Mouse (Mus musculus): ENCODE measurements around the gene Cd109. TPM values are rescaled to one million over a fixed set of nuclear protein-coding genes. Genes with fewer than 3 reads are reported as not detected.

The Cd109 gene
- polyA plus RNA-seq, 1 experiment from 2014 or later: 0.16 TPM

- Histone ChIP-seq H3K27me3 (no peaks in the 10 kb centered on the region), H3K4me2 (no peak overlapping the region), H3K4me1 (replicated peaks) (peaks cover 7% of the 10 kb centered on the region), H3K36me3 (no peaks in the 10 kb centered on the region), H3K9me3 (replicated peaks) (no peaks in the 10 kb centered on the region), H3K27ac (no peak overlapping the region), H3K4me3 (replicated peaks) (no peak overlapping the region), H3K9ac (no peak overlapping the region)
- ATAC-seq (ENCODE audit: low read depth): no peak
- 77% methylated on average over 18 of the region's 18 CpGs for WGBS (ENCODE audit: insufficient replicate concordance)
- no peak for DNase-seq
Observed at GRCm38 (mm10) chr9:78595769-78596555, 19.4 kb upstream of the Cd109 start.

- ATAC-seq (ENCODE audit: low read depth) (no peak), DNase-seq (no peak)
- no peak overlapping the region for H3K4me2 ChIP-seq
- no peaks in the 10 kb centered on the region for H3K27me3 ChIP-seq
- H3K9ac ChIP-seq: no peak overlapping the region
- H3K4me1 ChIP-seq (replicated peaks): peaks cover 7% of the 10 kb centered on the region
- H3K27ac ChIP-seq: no peak overlapping the region
- 5% methylated on average over 5 of the region's 5 CpGs for WGBS (ENCODE audit: insufficient replicate concordance)
- no peaks in the 10 kb centered on the region for H3K36me3 ChIP-seq
- H3K4me3 ChIP-seq (replicated peaks): no peak overlapping the region
- no peaks in the 10 kb centered on the region for H3K9me3 ChIP-seq (replicated peaks)
Observed at GRCm38 (mm10) chr9:78596834-78597233, 18.5 kb upstream of the Cd109 start.

DNA sequence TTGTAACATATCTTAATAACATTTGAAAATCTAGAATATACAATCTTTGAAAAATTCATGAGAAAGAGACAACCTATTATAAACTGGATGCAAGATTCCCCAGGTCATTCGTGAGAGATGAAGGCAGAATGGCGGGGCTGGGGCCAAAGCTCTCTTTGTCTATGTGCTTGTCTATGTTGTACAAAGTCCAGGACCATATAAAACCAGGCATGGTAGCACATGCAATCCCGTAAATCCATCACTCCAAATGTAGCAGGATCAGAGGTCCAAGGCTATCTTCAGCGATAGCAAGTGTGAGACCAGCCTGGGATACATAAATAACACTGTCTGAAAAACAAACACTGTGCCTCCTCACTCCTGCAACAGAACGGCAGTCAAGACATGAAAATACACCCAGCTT is 15.4 kb upstream of the Cd109 start:
- Histone ChIP-seq H3K27me3 (no peaks in the 10 kb centered on the region), H3K36me3 (no peaks in the 10 kb centered on the region), H3K4me1 (replicated peaks) (peaks cover 7% of the 10 kb centered on the region), H3K9ac (no peak overlapping the region), H3K9me3 (replicated peaks) (no peaks in the 10 kb centered on the region), H3K27ac (no peak overlapping the region), H3K4me2 (no peak overlapping the region), H3K4me3 (replicated peaks) (no peak overlapping the region)
- no peak for DNase-seq
- 60% methylated on average over 5 of the region's 5 CpGs for WGBS (ENCODE audit: insufficient replicate concordance)
- ATAC-seq (ENCODE audit: low read depth): no peak

DNA sequence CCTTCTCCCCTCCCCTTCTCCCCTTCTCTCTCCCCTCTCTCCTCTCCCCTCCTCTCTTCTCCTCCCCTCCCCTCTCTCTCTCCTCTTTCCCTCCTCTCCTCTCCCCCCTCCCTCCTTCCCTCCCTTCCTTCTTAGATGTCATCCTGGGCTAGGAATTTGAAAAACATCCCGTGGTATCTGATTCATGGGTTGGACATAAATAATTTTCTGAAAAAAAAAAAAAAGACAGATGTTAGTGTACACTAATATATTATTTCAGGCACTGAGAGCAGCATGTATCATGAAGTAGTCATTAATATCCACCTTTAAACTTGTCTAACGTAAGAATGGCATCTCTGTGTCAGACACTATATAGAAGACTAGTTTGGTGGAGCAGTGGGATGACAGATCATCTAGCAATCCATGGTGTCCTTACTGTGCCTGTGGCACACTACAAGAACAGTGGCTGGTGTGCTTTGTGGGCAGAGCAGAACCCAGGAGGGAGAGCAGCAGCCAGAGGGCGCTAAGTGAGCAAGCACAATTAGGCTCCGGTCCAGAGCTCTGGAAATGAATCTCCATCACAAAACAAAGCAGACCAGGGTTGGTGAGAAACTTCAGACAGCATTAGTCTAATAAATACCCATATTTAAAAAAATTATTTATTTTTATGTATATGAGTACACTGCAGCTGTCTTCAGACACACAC is 14.2 kb upstream of the Cd109 start:
- WGBS (ENCODE audit: insufficient replicate concordance): 50% methylated on average over 4 of the region's 4 CpGs
- no peak overlapping the region for H3K9ac ChIP-seq
- H3K4me2 ChIP-seq: no peak overlapping the region
- DNase-seq (peak; percentile 27), ATAC-seq (ENCODE audit: low read depth) (no peak)
- H3K27me3 ChIP-seq: no peaks in the 10 kb centered on the region
- H3K4me3 ChIP-seq (replicated peaks): no peak overlapping the region
- no peak overlapping the region for H3K27ac ChIP-seq
- no peaks in the 10 kb centered on the region for H3K9me3 ChIP-seq (replicated peaks)
- H3K4me1 ChIP-seq (replicated peaks): no peaks in the 10 kb centered on the region
- H3K36me3 ChIP-seq: no peaks in the 10 kb centered on the region

- DNase-seq: no peak
- Histone ChIP-seq H3K4me2 (no peak overlapping the region), H3K27ac (no peak overlapping the region), H3K27me3 (peaks cover 46% of the 10 kb centered on the region), H3K36me3 (no peaks in the 10 kb centered on the region), H3K4me1 (replicated peaks) (0 out of 2 replicates have a peak, but pooled peaks cover 3% of the 10 kb centered on the region), H3K4me3 (replicated peaks) (no peak overlapping the region), H3K9ac (no peak overlapping the region), H3K9me3 (replicated peaks) (no peaks in the 10 kb centered on the region)
- ATAC-seq (ENCODE audit: low read depth): no peak
- 44% methylated on average over 6 of the region's 6 CpGs for WGBS (ENCODE audit: insufficient replicate concordance)
Observed at GRCm38 (mm10) chr9:78614201-78614600, 1.1 kb upstream of the Cd109 start.

GRCm38 (mm10) chr9:78619285-78619684 is 3.9 kb downstream of the Cd109 start:
- Histone ChIP-seq H3K36me3 (no peaks in the 10 kb centered on the region), H3K27me3 (peaks cover 37% of the 10 kb centered on the region), H3K9ac (no peak overlapping the region), H3K27ac (no peak overlapping the region), H3K4me3 (replicated peaks) (no peak overlapping the region), H3K4me2 (no peak overlapping the region), H3K9me3 (replicated peaks) (no peaks in the 10 kb centered on the region), H3K4me1 (replicated peaks) (0 out of 2 replicates have a peak, but pooled peaks cover 3% of the 10 kb centered on the region)
- DNase-seq (no peak), ATAC-seq (ENCODE audit: low read depth) (no peak)
- 45% methylated on average over 9 of the region's 9 CpGs for WGBS (ENCODE audit: insufficient replicate concordance)

DNA sequence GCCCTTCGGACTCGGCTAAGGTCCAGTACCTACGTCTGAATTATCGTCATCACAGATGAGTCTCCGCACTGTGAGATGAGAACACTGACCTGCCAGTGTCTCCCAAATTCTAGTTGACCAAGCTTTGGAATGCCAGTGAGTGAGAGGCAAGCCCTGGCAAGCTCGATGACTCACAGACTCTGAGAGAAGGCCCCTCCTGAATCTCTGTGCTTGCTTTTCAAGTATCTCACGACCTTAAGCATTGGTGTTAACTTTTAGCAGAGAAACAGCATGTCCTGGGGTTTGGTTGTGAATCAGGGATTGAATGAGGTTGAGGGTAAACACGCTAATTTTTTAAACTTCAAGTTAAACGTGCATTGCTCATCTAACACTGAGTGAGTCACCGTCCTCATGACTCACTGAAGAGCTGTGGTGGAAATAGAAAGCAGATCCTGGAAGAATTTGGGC is 8.0 kb downstream of the Cd109 start:
- no peak for ATAC-seq (ENCODE audit: low read depth)
- Histone ChIP-seq H3K27me3 (0 out of 2 replicates have a peak, but pooled peaks cover 6% of the 10 kb centered on the region), H3K4me1 (replicated peaks) (no peaks in the 10 kb centered on the region), H3K27ac (no peak overlapping the region), H3K4me3 (replicated peaks) (no peak overlapping the region), H3K9ac (no peak overlapping the region), H3K9me3 (replicated peaks) (no peaks in the 10 kb centered on the region), H3K36me3 (no peaks in the 10 kb centered on the region), H3K4me2 (no peak overlapping the region)
- DNase-seq: no peak
- 57% methylated on average over 10 of the region's 10 CpGs for WGBS (ENCODE audit: insufficient replicate concordance)

DNA sequence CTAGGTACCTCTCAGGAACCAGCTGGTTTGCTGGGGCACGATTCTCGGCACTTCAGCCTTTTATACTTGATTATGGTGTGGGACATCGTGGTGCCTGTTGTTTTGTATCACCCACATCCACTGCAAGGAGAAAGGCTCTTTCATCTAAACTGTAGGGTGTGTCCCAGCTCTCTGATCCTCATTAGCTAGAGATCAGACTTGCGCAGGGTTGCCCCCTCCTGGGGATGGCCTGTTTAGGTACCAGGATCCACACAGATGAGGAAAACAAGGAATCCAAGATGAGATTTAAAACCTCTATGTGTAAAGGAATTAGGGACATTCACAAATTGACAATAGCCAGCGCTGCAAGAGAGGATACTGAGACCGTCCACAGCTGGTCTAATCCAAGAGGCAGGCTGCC is 14.6 kb downstream of the Cd109 start:
- Histone ChIP-seq H3K4me2 (no peak overlapping the region), H3K9me3 (replicated peaks) (no peaks in the 10 kb centered on the region), H3K36me3 (no peaks in the 10 kb centered on the region), H3K9ac (no peak overlapping the region), H3K27ac (no peak overlapping the region), H3K27me3 (no peaks in the 10 kb centered on the region), H3K4me3 (replicated peaks) (no peak overlapping the region), H3K4me1 (replicated peaks) (no peaks in the 10 kb centered on the region)
- ATAC-seq (ENCODE audit: low read depth): no peak
- DNase-seq: no peak
- 56% methylated on average over 6 of the region's 6 CpGs for WGBS (ENCODE audit: insufficient replicate concordance)

GRCm38 (mm10) chr9:78631755-78632434 is 16.5 kb downstream of the Cd109 start:
- Histone ChIP-seq H3K9ac (no peak overlapping the region), H3K4me1 (replicated peaks) (no peaks in the 10 kb centered on the region), H3K27me3 (no peaks in the 10 kb centered on the region), H3K4me3 (replicated peaks) (no peak overlapping the region), H3K4me2 (no peak overlapping the region), H3K9me3 (replicated peaks) (no peaks in the 10 kb centered on the region), H3K27ac (no peak overlapping the region), H3K36me3 (no peaks in the 10 kb centered on the region)
- 49% methylated on average over 6 of the region's 6 CpGs for WGBS (ENCODE audit: insufficient replicate concordance)
- DNase-seq (no peak), ATAC-seq (ENCODE audit: low read depth) (no peak)

GRCm38 (mm10) chr9:78633976-78634375 is 18.6 kb downstream of the Cd109 start:
- Histone ChIP-seq H3K9ac (no peak overlapping the region), H3K27me3 (no peaks in the 10 kb centered on the region), H3K27ac (no peak overlapping the region), H3K9me3 (replicated peaks) (no peaks in the 10 kb centered on the region), H3K4me3 (replicated peaks) (no peak overlapping the region), H3K36me3 (no peaks in the 10 kb centered on the region), H3K4me1 (replicated peaks) (no peaks in the 10 kb centered on the region), H3K4me2 (no peak overlapping the region)
- 77% methylated on average over 3 of the region's 3 CpGs for WGBS (ENCODE audit: insufficient replicate concordance)
- DNase-seq: no peak
- ATAC-seq (ENCODE audit: low read depth): no peak

GRCm38 (mm10) chr9:78641386-78641785 is 26.0 kb downstream of the Cd109 start:
- no peaks in the 10 kb centered on the region for H3K9me3 ChIP-seq (replicated peaks)
- H3K4me3 ChIP-seq (replicated peaks): no peak overlapping the region
- H3K4me2 ChIP-seq: no peak overlapping the region
- H3K9ac ChIP-seq: no peak overlapping the region
- no peak overlapping the region for H3K27ac ChIP-seq
- WGBS (ENCODE audit: insufficient replicate concordance): 55% methylated on average over 4 of the region's 4 CpGs
- no peaks in the 10 kb centered on the region for H3K27me3 ChIP-seq
- H3K36me3 ChIP-seq: no peaks in the 10 kb centered on the region
- H3K4me1 ChIP-seq (replicated peaks): no peaks in the 10 kb centered on the region
- ATAC-seq (ENCODE audit: low read depth) (no peak), DNase-seq (no peak)
